Mouse (Mus musculus): Measurements from ENCODE around the gene Gm10037.
"Not testable (repeated sequence)": the region's sequence is repeated elsewhere in the genome, so short reads cannot be mapped to it uniquely, and the experiment has no call there.

Gm10037 gene

GRCm38 (mm10) chr13:67830911-67831336 lies at the start of gene Gm10037:
TSS of gene Gm10037 (plus strand) at chr13:67831106.
- CTCF ChIA-PET, result interaction anchor here (0.6 kb wide), 1 partner anchor 775 kb away, joined by 3 read pairs; no protein-coding TSS in a partner anchor

GRCm38 (mm10) chr13:67791921-67792455 lies 38.9 kb upstream of the Gm10037 start:
- CTCF ChIA-PET, result no interaction called here

- CTCF ChIA-PET, result no interaction called here
Measured at GRCm38 (mm10) chr13:67798618-67799017, 32.3 kb upstream of the Gm10037 start.

GRCm38 (mm10) chr13:67799151-67799550 lies 31.8 kb upstream of the Gm10037 start:
- CTCF ChIA-PET, result not testable (repeated sequence)

- CTCF ChIA-PET, result no interaction called here
Measured at GRCm38 (mm10) chr13:67811651-67812210, 19.2 kb upstream of the Gm10037 start.

GRCm38 (mm10) chr13:67812961-67813709 lies 17.8 kb upstream of the Gm10037 start:
- CTCF ChIA-PET, result no interaction called here

- CTCF ChIA-PET, result no interaction called here
Measured at GRCm38 (mm10) chr13:67813710-67814660, 16.9 kb upstream of the Gm10037 start, which contains the start of gene Zfp273. TSS of gene Zfp273 (plus strand) at chr13:67813740.

GRCm38 (mm10) chr13:67818636-67819035 lies 12.3 kb upstream of the Gm10037 start:
- CTCF ChIA-PET, result no interaction called here

- CTCF ChIA-PET, result not testable (repeated sequence)
Measured at GRCm38 (mm10) chr13:67833137-67833536, 2.2 kb downstream of the Gm10037 start.

- CTCF ChIA-PET, result no interaction called here
Measured at GRCm38 (mm10) chr13:67843775-67844118, 12.8 kb downstream of the Gm10037 start.

- CTCF ChIA-PET, result interaction anchor here (0.5 to 0.6 kb wide), 2 partner anchors 257 to 863 kb away, joined by 3 to 8 read pairs; no protein-coding TSS in a partner anchor
Measured at GRCm38 (mm10) chr13:67844119-67844852, 13.4 kb downstream of the Gm10037 start.

- CTCF ChIA-PET, result interaction anchor here (0.5 to 0.6 kb wide), 2 partner anchors 258 to 864 kb away, joined by 3 to 8 read pairs; no protein-coding TSS in a partner anchor
Measured at GRCm38 (mm10) chr13:67844853-67845194, 13.9 kb downstream of the Gm10037 start.

GRCm38 (mm10) chr13:67850361-67850760 lies 19.5 kb downstream of the Gm10037 start:
- CTCF ChIA-PET, result no interaction called here

- CTCF ChIA-PET, result no interaction called here
Measured at GRCm38 (mm10) chr13:67853130-67853529, 22.2 kb downstream of the Gm10037 start.

GRCm38 (mm10) chr13:67853983-67854382 lies 23.1 kb downstream of the Gm10037 start:
- CTCF ChIA-PET, result no interaction called here

- CTCF ChIA-PET, result no interaction called here
Measured at GRCm38 (mm10) chr13:67857317-67857716, 26.4 kb downstream of the Gm10037 start.

GRCm38 (mm10) chr13:67862508-67862907 lies 31.6 kb downstream of the Gm10037 start:
- CTCF ChIA-PET, result no interaction called here

- CTCF ChIA-PET, result no interaction called here
Measured at GRCm38 (mm10) chr13:67863026-67863425, 32.1 kb downstream of the Gm10037 start, which contains the start of gene BC048507. TSS of gene BC048507 (plus strand) at chr13:67863326.

- CTCF ChIA-PET, result no interaction called here
Measured at GRCm38 (mm10) chr13:67864764-67865350, 34.0 kb downstream of the Gm10037 start.

GRCm38 (mm10) chr13:67867899-67868298 lies 37.0 kb downstream of the Gm10037 start:
- CTCF ChIA-PET, result no interaction called here
